Mouse (Mus musculus) kidney, adult 2 months (tissue): ENCODE data around the gene Spns1. TPM values are rescaled to one million over a fixed set of nuclear protein-coding genes. Genes with fewer than 3 reads are reported as not detected.

Source experiments
- DNase-seq: peaks from one replicate; pipeline ENCODE4 v3.0.0; 2021
- H3K27ac ChIP-seq: fragments of 200-500 bp; 2 replicates; pipeline ENCODE4 v1.5.1; 2012; ENCODE audit warnings: low read depth, low read length, control low read depth, inconsistent platforms; ENCODE audit not compliant: insufficient read depth
- H3K27me3 ChIP-seq: fragments of 200-500 bp; replicated peaks from 2 replicates; pipeline ENCODE4 v1.6.1; 2012; ENCODE audit warnings: mild to moderate bottlenecking, moderate library complexity, low read length, inconsistent platforms; ENCODE audit not compliant: control insufficient read depth, insufficient read depth
- H3K36me3 ChIP-seq: fragments of 200-500 bp; 2 replicates; pipeline ENCODE4 v1.6.1; 2012; ENCODE audit warnings: mild to moderate bottlenecking, moderate library complexity, low read length, inconsistent platforms; ENCODE audit not compliant: control insufficient read depth, insufficient read depth
- H3K4me1 ChIP-seq: fragments of 200-500 bp; 2 replicates; pipeline ENCODE4 v1.6.1; 2011; ENCODE audit warnings: low read length; ENCODE audit not compliant: control insufficient read depth, insufficient read depth
- H3K4me3 ChIP-seq: fragments of 200-500 bp; 2 replicates; pipeline ENCODE4 v1.5.1; 2011; ENCODE audit warnings: mild to moderate bottlenecking, low read depth, low read length, control low read depth; ENCODE audit not compliant: insufficient read depth
- CTCF ChIP-seq: fragments of 200-500 bp; conservative IDR thresholded peaks from 2 replicates; pipeline ENCODE4 v1.5.1; 2011; ENCODE audit warnings: low read depth, mild to moderate bottlenecking, control low read depth, low read length, moderate library complexity, mixed read lengths; ENCODE audit not compliant: insufficient read depth, insufficient read length
- POLR2A ChIP-seq: fragments of 200-500 bp; IDR thresholded peaks from one replicate; pipeline ENCODE4 v1.6.1; 2011; ENCODE audit warnings: low read depth, low read length, control low read depth
- WGBS: fragments of 180-500 bp; shearing (Covaris S2); methylation state at CpG from one replicate; pipeline ENCODE4 v1.1.7; 2018; 5-methylcytosine and 5-hydroxymethylcytosine counted together
- polyA plus RNA-seq: library from polyadenylated mRNA; depleted of rRNA; stranded (reverse); fragments of >200 nt; gene quantifications from 2 replicates; pipeline ENCODE4 v1.2.3, GENCODE M21; 2012

The Spns1 gene
- polyA plus RNA-seq, 1 experiment = 102 TPM

GRCm38 (mm10) chr7:126350748-126351418 lies 26.4 kb downstream of the Spns1 start:
- DNase-seq = no peak
- Histone ChIP-seq H3K4me1 (no peaks in the 10 kb centered on the region), H3K4me3 (no peak overlapping the region), H3K27me3 (no peaks in the 10 kb centered on the region), H3K27ac (no peak overlapping the region), H3K36me3 (no peaks in the 10 kb centered on the region)
- WGBS = 65% methylated on average over 20 of the region's 20 CpGs
- TF ChIP-seq CTCF = no peak
- no peak for TF ChIP-seq POLR2A

- 69% methylated on average over 8 of the region's 8 CpGs for WGBS
- H3K36me3 ChIP-seq = no peaks in the 10 kb centered on the region
- DNase-seq = no peak
- no peaks in the 10 kb centered on the region for H3K4me1 ChIP-seq
- H3K27ac ChIP-seq = no peak overlapping the region
- no peak overlapping the region for H3K4me3 ChIP-seq
- TF ChIP-seq CTCF (no peak), POLR2A (no peak)
- no peaks in the 10 kb centered on the region for H3K27me3 ChIP-seq
Measured at GRCm38 (mm10) chr7:126348293-126348692, 29.0 kb downstream of the Spns1 start.

GRCm38 (mm10) chr7:126347098-126347497 lies 30.2 kb downstream of the Spns1 start:
- WGBS = 32% methylated on average over 1 of the region's 1 CpGs
- no peaks in the 10 kb centered on the region for H3K36me3 ChIP-seq

GRCm38 (mm10) chr7:126345969-126346368 lies 31.3 kb downstream of the Spns1 start:
- DNase-seq = no peak
- TF ChIP-seq CTCF (no peak), POLR2A (no peak)
- Histone ChIP-seq H3K27me3 (no peaks in the 10 kb centered on the region), H3K4me1 (no peaks in the 10 kb centered on the region), H3K27ac (no peak overlapping the region), H3K4me3 (no peak overlapping the region), H3K36me3 (no peaks in the 10 kb centered on the region)
- 62% methylated on average over 3 of the region's 3 CpGs for WGBS

More at GRCm38 (mm10) chr7:126347098-126347497, 30.2 kb downstream of the Spns1 start:
- Histone ChIP-seq H3K4me1 (no peaks in the 10 kb centered on the region), H3K27me3 (no peaks in the 10 kb centered on the region), H3K4me3 (no peak overlapping the region), H3K27ac (no peak overlapping the region)
- no peak for TF ChIP-seq CTCF
- TF ChIP-seq POLR2A = no peak
- DNase-seq = no peak

GRCm38 (mm10) chr7:126345557-126345956 lies 31.7 kb downstream of the Spns1 start:
- Histone ChIP-seq H3K27me3 (no peaks in the 10 kb centered on the region), H3K4me3 (no peak overlapping the region), H3K36me3 (no peaks in the 10 kb centered on the region), H3K27ac (no peak overlapping the region), H3K4me1 (0 out of 2 replicates have a peak, but pooled peaks cover 3% of the 10 kb centered on the region)
- WGBS = 73% methylated on average over 3 of the region's 3 CpGs
- DNase-seq = no peak
- no peak for TF ChIP-seq POLR2A

GRCm38 (mm10) chr7:126340896-126341295 lies 36.4 kb downstream of the Spns1 start:
- 0 out of 2 replicates have a peak, but pooled peaks cover 6% of the 10 kb centered on the region for H3K4me1 ChIP-seq

GRCm38 (mm10) chr7:126340206-126340618 lies 37.0 kb downstream of the Spns1 start:
- H3K27ac ChIP-seq = no peak overlapping the region
- H3K4me3 ChIP-seq = no peak overlapping the region
- no peaks in the 10 kb centered on the region for H3K36me3 ChIP-seq
- peak; percentile 60 for DNase-seq
- no peak for TF ChIP-seq POLR2A
- no peak for TF ChIP-seq CTCF
- H3K27me3 ChIP-seq = no peaks in the 10 kb centered on the region
- WGBS = 37% methylated on average over 6 of the region's 6 CpGs
- H3K4me1 ChIP-seq = 0 out of 2 replicates have a peak, but pooled peaks cover 6% of the 10 kb centered on the region

More at GRCm38 (mm10) chr7:126340896-126341295, 36.4 kb downstream of the Spns1 start:
- DNase-seq = no peak
- no peaks in the 10 kb centered on the region for H3K36me3 ChIP-seq
- 41% methylated on average over 6 of the region's 6 CpGs for WGBS
- H3K27ac ChIP-seq = no peak overlapping the region
- no peak overlapping the region for H3K4me3 ChIP-seq
- TF ChIP-seq POLR2A = no peak
- TF ChIP-seq CTCF = no peak
- H3K27me3 ChIP-seq = no peaks in the 10 kb centered on the region
